9 mouse cellular contexts compared by ENCODE assay signal in genomic region chr6:30694209-30694608, GRCm38 (mm10). TPM values are rescaled to one million over a fixed set of nuclear protein-coding genes. Genes with fewer than 3 reads are reported as not detected.
DNase-seq lines count a peak whose midpoint lies in the region; ATAC-seq and TF ChIP-seq lines count a peak whose summit lies in the region.
"Had no signal": no experiment of that assay in that cellular context is flagged by ENCODE, and none has a peak within 500 bp of the region (broad histone marks: within the 10 kb centered on the region; RNA-seq: fewer than 3 reads in every experiment).

No protein-coding gene starts in this region.

- H3K4me2 ChIP-seq in heart, embryonic 11.5 days = peak overlapping the region; percentile 74
- peak overlapping the region; percentile 58 for H3K4me2 ChIP-seq in CH12.LX (ENCODE audit: insufficient read depth, low read depth, poor library complexity, severe bottlenecking)
- peak overlapping the region; percentile 50 for H3K4me2 ChIP-seq in forebrain, embryonic 11.5 days (ENCODE audit: low read depth, low read length, severe bottlenecking)
- peak overlapping the region; percentile 61 for H3K4me2 ChIP-seq in limb, embryonic 12.5 days

- H3K27me3 ChIP-seq in heart, embryonic 11.5 days (ENCODE audit: control insufficient read depth, insufficient read depth, low read length) = no peaks in the 10 kb centered on the region
- no peaks in the 10 kb centered on the region for H3K27me3 ChIP-seq in CH12.LX (replicated peaks)
- H3K27me3 ChIP-seq in forebrain, embryonic 11.5 days (ENCODE audit: control insufficient read depth, insufficient read depth, low read length) = no peaks in the 10 kb centered on the region
- no peaks in the 10 kb centered on the region for H3K27me3 ChIP-seq in limb, embryonic 12.5 days

- dilution Hi-C loops in CH12.LX (cut with MboI; ENCODE audit: extremely low pct_ligation_motif_present, extremely low pct_unique_long_range_greater_than_20kb, low sequenced_read_pairs) = no loop called here

- peaks cover 10% of the 10 kb centered on the region for H3K4me1 ChIP-seq in heart, embryonic 11.5 days (ENCODE audit: control insufficient read depth, insufficient read depth, low read length)
- H3K4me1 ChIP-seq in CH12.LX (ENCODE audit: control insufficient read depth in 1 of 2, insufficient read depth in 2 of 2) = peaks cover 3 to 21% of the 10 kb centered on the region in 2 experiments
- peaks cover 9% of the 10 kb centered on the region for H3K4me1 ChIP-seq in forebrain, embryonic 11.5 days (replicated peaks; ENCODE audit: control insufficient read depth, insufficient read depth, low read length)
- H3K4me1 ChIP-seq in limb, embryonic 12.5 days (replicated peaks) = peaks cover 19% of the 10 kb centered on the region; the same call in 1 of the 2 replicates

- 0 out of 2 replicates have a peak overlapping the region, but pooled peaks have one; percentile 98 for H3K27ac ChIP-seq in heart, embryonic 11.5 days (ENCODE audit: low read depth, low read length)
- no peak overlapping the region for H3K27ac ChIP-seq in CH12.LX (ENCODE audit: insufficient read depth, low read depth)
- peak overlapping the region; percentile 92 for H3K27ac ChIP-seq in forebrain, embryonic 11.5 days (ENCODE audit: low read depth, low read length)
- H3K27ac ChIP-seq in limb, embryonic 12.5 days = peak overlapping the region; percentile 96

- ATAC-seq in heart, embryonic 11.5 days (replicated peaks; ENCODE audit: insufficient number of reproducible peaks, low FRiP score, low TSS enrichment) = no peak
- peak; percentile 5 for ATAC-seq in forebrain, embryonic 11.5 days (replicated peaks; ENCODE audit: low FRiP score)
- ATAC-seq in limb, embryonic 12.5 days (ENCODE audit: insufficient number of reproducible peaks, insufficient read depth, low FRiP score, low TSS enrichment, low read depth) = no peak

- no peaks in the 10 kb centered on the region for H3K36me3 ChIP-seq in heart, embryonic 11.5 days (ENCODE audit: control insufficient read depth, insufficient read depth, low read length)
- no peaks in the 10 kb centered on the region for H3K36me3 ChIP-seq in CH12.LX (replicated peaks in 1 of 2; ENCODE audit: control insufficient read depth in 1 of 2, insufficient read depth in 1 of 2, low read length in 1 of 2)
- H3K36me3 ChIP-seq in forebrain, embryonic 11.5 days (ENCODE audit: control insufficient read depth, insufficient read depth, low read length) = no peaks in the 10 kb centered on the region
- no peaks in the 10 kb centered on the region for H3K36me3 ChIP-seq in limb, embryonic 12.5 days

- 50% methylated on average over 6 of the region's 6 CpGs for WGBS in heart, embryonic 11.5 days (ENCODE audit: insufficient replicate concordance)
- WGBS in forebrain, embryonic 11.5 days = 28% methylated on average over 6 of the region's 6 CpGs
- WGBS in limb, embryonic 12.5 days = 31% methylated on average over 6 of the region's 6 CpGs

- TF ChIP-seq RAD21 in CH12.LX (IDR thresholded peaks at IDR 0.05; ENCODE audit: low read depth, low read length) = no peak

- no peak for TF ChIP-seq CTCF in CH12.LX (conservative IDR thresholded peaks at IDR 0.05 in 1 of 2, IDR thresholded peaks at IDR 0.05 in 1 of 2; ENCODE audit: low read depth in 2 of 2, low read length in 2 of 2)

- H3K9ac ChIP-seq in heart, embryonic 11.5 days (ENCODE audit: low read depth, low read length) = peak overlapping the region; percentile 77
- H3K9ac ChIP-seq in CH12.LX (ENCODE audit: insufficient read depth, low read depth) = peak overlapping the region; percentile 13; the same call in 1 of the 2 replicates
- peak overlapping the region; percentile 35; the same call in 1 of the 2 replicates for H3K9ac ChIP-seq in forebrain, embryonic 11.5 days (ENCODE audit: low read length)
- H3K9ac ChIP-seq in limb, embryonic 12.5 days (replicated peaks) = no peak overlapping the region

- DNase-seq in heart, postnatal 25 days (ENCODE audit: low spot score) = no peak
- peak; percentile 34 for DNase-seq in CH12.LX (ENCODE audit: extremely low read depth)
- no peak for DNase-seq in forebrain, embryonic 11.5 days (ENCODE audit: low spot score)
- no peak for DNase-seq in spleen, postnatal 36 days (ENCODE audit: low spot score in 2 of 2)
- DNase-seq in natural killer cell, adult 2 months (ENCODE audit: low spot score in 2 of 2) = no peak
- no peak for DNase-seq in urinary bladder, postnatal 36 days (ENCODE audit: low spot score in 2 of 2)

- in situ Hi-C loops in CH12.LX (cut with MboI; ENCODE audit: low pct_ligation_motif_present, low pct_unique_long_range_greater_than_20kb, low sequenced_read_pairs) = no loop called here

- no peaks in the 10 kb centered on the region for H3K79me2 ChIP-seq in CH12.LX (replicated peaks; ENCODE audit: control insufficient read depth, extremely low read depth, insufficient read depth, poor library complexity, severe bottlenecking)

- no peak for TF ChIP-seq EP300 in CH12.LX (IDR thresholded peaks at IDR 0.05; ENCODE audit: low read length)

- H3K4me3 ChIP-seq in heart, embryonic 11.5 days (ENCODE audit: low read depth, low read length) = peak overlapping the region; percentile 57
- peak overlapping the region; percentile 47 to 72 (median 66) for H3K4me3 ChIP-seq in CH12.LX (replicated peaks in 1 of 3; ENCODE audit: low read depth in 2 of 3, low read length in 2 of 3, poor library complexity in 1 of 3)
- H3K4me3 ChIP-seq in forebrain, embryonic 11.5 days (ENCODE audit: low read depth, low read length) = 0 out of 2 replicates have a peak overlapping the region, but pooled peaks have one; percentile 43
- H3K4me3 ChIP-seq in limb, embryonic 12.5 days (replicated peaks) = peak overlapping the region; percentile 52

- no peaks in the 10 kb centered on the region for H3K9me3 ChIP-seq in heart, embryonic 11.5 days (replicated peaks; ENCODE audit: control insufficient read depth, low read length)
- no peaks in the 10 kb centered on the region for H3K9me3 ChIP-seq in CH12.LX (replicated peaks; ENCODE audit: low read length)
- H3K9me3 ChIP-seq in forebrain, embryonic 11.5 days (ENCODE audit: control insufficient read depth, low read length) = no peaks in the 10 kb centered on the region
- H3K9me3 ChIP-seq in limb, embryonic 12.5 days = no peaks in the 10 kb centered on the region

- no peak for TF ChIP-seq POLR2A in CH12.LX (IDR thresholded peaks at IDR 0.05; ENCODE audit: low read depth, low read length)

- intact Hi-C loops in heart, postnatal 25 days (cut with DNase I) = no loop called here

TF ChIP-seq in CH12.LX, 34 proteins besides CTCF, POLR2A, EP300 and RAD21:
- TF ChIP-seq TBP (conservative IDR thresholded peaks at IDR 0.05; ENCODE audit: low read depth, low read length) = 0 out of 2 replicates have a peak, but pooled peaks have one; percentile 15
- TF ChIP-seq MAFK (IDR thresholded peaks at IDR 0.05; ENCODE audit: insufficient replicate concordance, low read length) = no peak
TF ChIP-seq in CH12.LX: peak in this region for 1.

RNA-seq across cellular contexts. Expression of gene Cep41, which starts 0.7 kb away (rescaled TPM):
- 10.9 and 11.0 TPM in 2 replicates for polyA plus RNA-seq in heart, embryonic 11.5 days (2014; fragmentation: Nextera tagmentation; extraction: Ambion mirVana)
- total RNA-seq in heart, postnatal 25 days (2021) = 1 to 10 TPM; 1.9 to 3.1 TPM
- total RNA-seq in CH12.LX (2012; rRNA removed) = 4.2 and 4.5 TPM in 2 replicates
- total RNA-seq in CH12.LX (2014; rRNA removed) = 9.0 and 11.4 TPM in 2 replicates
- 7.1 and 8.7 TPM in 2 replicates for polyA plus RNA-seq in CH12.LX (2012; ENCODE audit: insufficient read length, low read depth)
- polyA plus RNA-seq in forebrain, embryonic 11.5 days (2014; fragmentation: Nextera tagmentation; extraction: Ambion mirVana) = 21.6 and 24.1 TPM in 2 replicates
- polyA plus RNA-seq in limb, embryonic 12.5 days (2016; fragmentation: Nextera tagmentation; extraction: Ambion mirVana) = 51.1 and 53.5 TPM in 2 replicates

RNA-seq across cellular contexts. Expression of gene Mest, which starts 29.1 kb away (rescaled TPM):
- 4,075 and 4,306 TPM in 2 replicates for polyA plus RNA-seq in heart, embryonic 11.5 days (2014; fragmentation: Nextera tagmentation; extraction: Ambion mirVana)
- total RNA-seq in heart, postnatal 25 days (2021) = 10 to 100 TPM; 12.3 to 15.2 TPM
- total RNA-seq in CH12.LX (2012; rRNA removed) (0.08 and 0.13 TPM in 2 replicates), CH12.LX (2014; rRNA removed) (not detected in 2 replicates)
- 0.42 TPM in 1 of 2 replicates, not detected in the other for polyA plus RNA-seq in CH12.LX (2012; ENCODE audit: insufficient read length, low read depth)
- polyA plus RNA-seq in forebrain, embryonic 11.5 days (2014; fragmentation: Nextera tagmentation; extraction: Ambion mirVana) = 1,661 and 1,678 TPM in 2 replicates
- 1,412 and 1,630 TPM in 2 replicates for polyA plus RNA-seq in limb, embryonic 12.5 days (2016; fragmentation: Nextera tagmentation; extraction: Ambion mirVana)

RNA-seq across cellular contexts. Expression of gene Cpa1, which starts 55.2 kb away (rescaled TPM):
- polyA plus RNA-seq in heart, embryonic 11.5 days (2014; fragmentation: Nextera tagmentation; extraction: Ambion mirVana) = 2.4 and 2.5 TPM in 2 replicates
- total RNA-seq in heart, postnatal 25 days (2021) = under 1 TPM in 1 of 2 experiments, not detected in 1; 0.16 TPM
- total RNA-seq in CH12.LX (2012; rRNA removed) (not detected in 2 replicates), CH12.LX (2014; rRNA removed) (not detected in 2 replicates)
- polyA plus RNA-seq in CH12.LX (2012; ENCODE audit: insufficient read length, low read depth) = not detected in 2 replicates
- 0.16 TPM in 1 of 2 replicates, not detected in the other for polyA plus RNA-seq in forebrain, embryonic 11.5 days (2014; fragmentation: Nextera tagmentation; extraction: Ambion mirVana)
- polyA plus RNA-seq in limb, embryonic 12.5 days (2016; fragmentation: Nextera tagmentation; extraction: Ambion mirVana) = 0.40 and 0.64 TPM in 2 replicates
- total RNA-seq: ES-E14 had no signal

Comparison
In these comparisons a context has a peak if more than half of its experiments do, and no peak if none do; other contexts are left out.
1. RNA of gene Mest, which starts 29.1 kb away (polyA plus RNA-seq): 4,075 to 4,306 TPM in heart, embryonic 11.5 days, 1,661 to 1,678 TPM in forebrain, embryonic 11.5 days and 1,412 to 1,630 TPM in limb, embryonic 12.5 days; 0.42 TPM in CH12.LX; every median in the first group is over 100 times any median in the second.
2. Peak in every context shown above with its lines, with median percentiles within 50 percentile points of each other: H3K4me2 ChIP-seq and H3K4me3 ChIP-seq.